25 mouse cellular contexts compared by ENCODE assay signal in genomic region chr19:53843972-53844371, GRCm38 (mm10). TPM values are rescaled to one million over a fixed set of nuclear protein-coding genes. Genes with fewer than 3 reads are reported as not detected.
A peak's percentile ranks its signal among the peaks of the same experiment; 100 is the strongest.
DNase-seq lines count a peak whose midpoint lies in the region; ATAC-seq and TF ChIP-seq lines count a peak whose summit lies in the region.
"Had no signal": no experiment of that assay in that cellular context is flagged by ENCODE, and none has a peak within 500 bp of the region (broad histone marks: within the 10 kb centered on the region; RNA-seq: fewer than 3 reads in every experiment).

No protein-coding gene starts in this region.

- no peak overlapping the region for H3K9ac ChIP-seq in heart, postnatal 0 days (replicated peaks; ENCODE audit: low read depth, low read length)
- no peak overlapping the region for H3K9ac ChIP-seq in lung, postnatal 0 days (replicated peaks; ENCODE audit: low read depth)
- H3K9ac ChIP-seq: embryonic facial prominence, embryonic 13.5 days; forebrain, embryonic 12.5 days; forebrain, embryonic 15.5 days; heart, embryonic 13.5 days; hindbrain, embryonic 15.5 days; intestine, embryonic 15.5 days had no signal

- no peak for TF ChIP-seq CTCF in heart, postnatal 0 days (IDR thresholded peaks at IDR 0.05; ENCODE audit: low read depth)
- TF ChIP-seq CTCF in lung, postnatal 0 days (IDR thresholded peaks at IDR 0.05) = no peak

- ATAC-seq in heart, postnatal 0 days (ENCODE audit: insufficient read depth, low read depth) = peak; percentile 49
- ATAC-seq in lung, postnatal 0 days = peak; percentile 37
- ATAC-seq: activated CD4-positive, CD25-positive, alpha-beta regulatory T cell, adult 4 months; forebrain, embryonic 15.5 days; intestine, embryonic 15.5 days had no signal

- peaks cover 79% of the 10 kb centered on the region for H3K36me3 ChIP-seq in heart, embryonic 10.5 days
- H3K36me3 ChIP-seq in heart, postnatal 0 days (replicated peaks; ENCODE audit: control insufficient read depth, insufficient read depth, low read length) = peaks cover 65% of the 10 kb centered on the region
- no peaks in the 10 kb centered on the region for H3K36me3 ChIP-seq in lung, postnatal 0 days (ENCODE audit: insufficient read depth, low read length)
- H3K36me3 ChIP-seq: embryonic facial prominence, embryonic 10.5 days; embryonic facial prominence, embryonic 13.5 days; forebrain, embryonic 12.5 days; forebrain, embryonic 15.5 days; hindbrain, embryonic 15.5 days; intestine, embryonic 15.5 days had no signal

- WGBS in heart, embryonic 10.5 days = 79% methylated on average over 8 of the region's 8 CpGs
- 37% methylated on average over 8 of the region's 8 CpGs for WGBS in heart, postnatal 0 days
- 49% methylated on average over 8 of the region's 8 CpGs for WGBS in lung, postnatal 0 days

- peak; percentile 94 for DNase-seq in heart, adult 11 months
- DNase-seq in heart, embryonic 10.5 days (ENCODE audit: low spot score) = no peak
- peak; percentile 69 for DNase-seq in heart, postnatal 0 days (ENCODE audit: low spot score)
- DNase-seq in heart, postnatal 14 days = no peak
- DNase-seq in lung, postnatal 0 days (ENCODE audit: low spot score) = no peak
- no peak for DNase-seq in lung, postnatal 14 days
- DNase-seq: adrenal gland, adult 8-10 months; adrenal gland, postnatal 25 days; cerebellum, adult 11-12 months; cerebellum, adult 8-10 months; cerebellum, postnatal 10 days; cerebellum, postnatal 36 days; embryo, embryonic 11 days; gastrocnemius, postnatal 25 days; heart, adult 2 months; kidney, adult 11 months had no signal

- no peaks in the 10 kb centered on the region for H3K27me3 ChIP-seq in heart, embryonic 10.5 days (ENCODE audit: insufficient read depth, poor library complexity, severe bottlenecking)
- H3K27me3 ChIP-seq in heart, postnatal 0 days (ENCODE audit: control insufficient read depth, insufficient read depth, low read length) = no peaks in the 10 kb centered on the region
- no peaks in the 10 kb centered on the region for H3K27me3 ChIP-seq in lung, postnatal 0 days (replicated peaks; ENCODE audit: insufficient read depth, low read length)
- H3K27me3 ChIP-seq: embryonic facial prominence, embryonic 13.5 days; forebrain, embryonic 12.5 days; forebrain, embryonic 15.5 days; heart, embryonic 13.5 days; hindbrain, embryonic 15.5 days; intestine, embryonic 15.5 days had no signal

- intact Hi-C loops in heart, postnatal 14 days (cut with DNase I) = loop anchor here (10.0 kb wide), 1 partner anchor 199 kb away; no protein-coding TSS in a partner anchor

- no peak overlapping the region for H3K4me3 ChIP-seq in heart, embryonic 10.5 days
- no peak overlapping the region for H3K4me3 ChIP-seq in heart, postnatal 0 days (ENCODE audit: low read depth, low read length)
- H3K4me3 ChIP-seq in lung, postnatal 0 days (ENCODE audit: low read depth, low read length) = no peak overlapping the region
- H3K4me3 ChIP-seq: embryonic facial prominence, embryonic 10.5 days; embryonic facial prominence, embryonic 13.5 days; erythroblast, embryonic 14.5 days; forebrain, embryonic 12.5 days; forebrain, embryonic 15.5 days; heart, adult 2 months; heart, embryonic 13.5 days; hindbrain, embryonic 15.5 days; intestine, embryonic 15.5 days had no signal

- TF ChIP-seq EP300 in heart, postnatal 0 days (IDR thresholded peaks at IDR 0.05; ENCODE audit: low read depth) = 0 out of 2 replicates have a peak, but pooled peaks have one; percentile 4
- TF ChIP-seq EP300 in lung, postnatal 0 days (IDR thresholded peaks at IDR 0.05) = no peak

- no peaks in the 10 kb centered on the region for H3K9me3 ChIP-seq in heart, embryonic 10.5 days
- no peaks in the 10 kb centered on the region for H3K9me3 ChIP-seq in heart, postnatal 0 days (replicated peaks; ENCODE audit: control insufficient read depth, low read length)
- H3K9me3 ChIP-seq in lung, postnatal 0 days (ENCODE audit: low read length) = no peaks in the 10 kb centered on the region
- H3K9me3 ChIP-seq: embryonic facial prominence, embryonic 10.5 days; embryonic facial prominence, embryonic 13.5 days; forebrain, embryonic 12.5 days; forebrain, embryonic 15.5 days; heart, embryonic 13.5 days; hindbrain, embryonic 15.5 days; intestine, embryonic 15.5 days had no signal

- no peak overlapping the region for H3K27ac ChIP-seq in heart, embryonic 10.5 days
- H3K27ac ChIP-seq in heart, postnatal 0 days (ENCODE audit: low read depth) = 0 out of 2 replicates have a peak overlapping the region, but pooled peaks have one; percentile 36
- no peak overlapping the region for H3K27ac ChIP-seq in lung, postnatal 0 days (ENCODE audit: low read length)
- H3K27ac ChIP-seq: embryonic facial prominence, embryonic 10.5 days; forebrain, embryonic 12.5 days; forebrain, embryonic 15.5 days; heart, adult 2 months; heart, embryonic 13.5 days; hindbrain, embryonic 15.5 days; intestine, embryonic 15.5 days had no signal

- peaks cover 19% of the 10 kb centered on the region for H3K4me1 ChIP-seq in heart, embryonic 10.5 days
- peaks cover 12% of the 10 kb centered on the region for H3K4me1 ChIP-seq in heart, postnatal 0 days (ENCODE audit: control insufficient read depth, insufficient read depth)
- no peaks in the 10 kb centered on the region for H3K4me1 ChIP-seq in lung, postnatal 0 days (ENCODE audit: insufficient read depth, low read depth, low read length)

- H3K4me2 ChIP-seq in heart, postnatal 0 days (ENCODE audit: low read depth, low read length) = no peak overlapping the region
- H3K4me2 ChIP-seq in lung, postnatal 0 days (replicated peaks; ENCODE audit: low read depth, low read length) = no peak overlapping the region
- H3K4me2 ChIP-seq: embryonic facial prominence, embryonic 13.5 days; forebrain, embryonic 12.5 days; forebrain, embryonic 15.5 days; heart, embryonic 13.5 days; hindbrain, embryonic 15.5 days; intestine, embryonic 15.5 days had no signal

RNA-seq across cellular contexts. Expression of gene Pdcd4, which starts 48.1 kb away (rescaled TPM):
- 31.4 and 35.0 TPM in 2 replicates for polyA plus RNA-seq in heart, embryonic 10.5 days (2016; fragmentation: Nextera tagmentation; extraction: Ambion mirVana)
- 4.2 and 5.5 TPM in 2 replicates for total RNA-seq in heart, postnatal 0 days (2014; rRNA removed; ENCODE audit: low replicate concordance)
- polyA plus RNA-seq in heart, postnatal 0 days (2015; fragmentation: Nextera tagmentation; extraction: Ambion mirVana) = 28.6 and 34.8 TPM in 2 replicates
- 10 to 100 TPM; 24.8 to 25.6 TPM for total RNA-seq in heart, postnatal 14 days (2021)
- polyA plus RNA-seq in lung, postnatal 0 days (2015; fragmentation: Nextera tagmentation; extraction: Ambion mirVana) = 64.6 and 68.9 TPM in 2 replicates

Comparison
In these comparisons a context has a peak if more than half of its experiments do, and no peak if none do; other contexts are left out.
1. DNase-seq: peak in heart, adult 11 months (single experiment) and heart, postnatal 0 days (single experiment); none in heart, embryonic 10.5 days (single experiment), heart, postnatal 14 days (0 of 2), lung, postnatal 0 days (single experiment) and lung, postnatal 14 days (single experiment).